Mouse (Mus musculus): ENCODE measurements around the gene Tpp1. TPM values are rescaled to one million over a fixed set of nuclear protein-coding genes. Genes with fewer than 3 reads are reported as not detected.

Tpp1 gene
- polyA plus RNA-seq, 1 experiment from 2014 or later: 30.2 TPM

GRCm38 (mm10) chr7:105767729-105768165 lies 15.7 kb upstream of the Tpp1 start:
- H3K27ac ChIP-seq (ENCODE audit: low read length): no peak overlapping the region
- no peaks in the 10 kb centered on the region for H3K27me3 ChIP-seq (replicated peaks; ENCODE audit: control insufficient read depth, insufficient read depth, low read length)
- peaks cover 60% of the 10 kb centered on the region for H3K36me3 ChIP-seq (ENCODE audit: control insufficient read depth, insufficient read depth)
- peaks cover 29% of the 10 kb centered on the region for H3K4me1 ChIP-seq (replicated peaks; ENCODE audit: control insufficient read depth, insufficient read depth, low read length)
- no peak overlapping the region for H3K4me3 ChIP-seq (replicated peaks; ENCODE audit: low read length)
- peak; percentile 13; the same call in 1 of the 2 replicates for ATAC-seq
- H3K9me3 ChIP-seq (ENCODE audit: control insufficient read depth, low read length): no peaks in the 10 kb centered on the region
- 28% methylated on average over 6 of the region's 6 CpGs for WGBS
- H3K4me2 ChIP-seq (ENCODE audit: low read length): no peak overlapping the region
- H3K9ac ChIP-seq (replicated peaks; ENCODE audit: low read depth, low read length): no peak overlapping the region; the same call in 1 of the 2 replicates

- no peak overlapping the region for H3K9ac ChIP-seq (replicated peaks; ENCODE audit: low read depth, low read length)
- H3K36me3 ChIP-seq (ENCODE audit: control insufficient read depth, insufficient read depth): peaks cover 55% of the 10 kb centered on the region
- H3K9me3 ChIP-seq (ENCODE audit: control insufficient read depth, low read length): no peaks in the 10 kb centered on the region
- 86% methylated on average over 11 of the region's 11 CpGs for WGBS
- peaks cover 15% of the 10 kb centered on the region for H3K4me1 ChIP-seq (replicated peaks; ENCODE audit: control insufficient read depth, insufficient read depth, low read length)
- H3K27me3 ChIP-seq (replicated peaks; ENCODE audit: control insufficient read depth, insufficient read depth, low read length): no peaks in the 10 kb centered on the region
- H3K4me3 ChIP-seq (replicated peaks; ENCODE audit: low read length): no peak overlapping the region
- H3K4me2 ChIP-seq (ENCODE audit: low read length): no peak overlapping the region
- no peak for ATAC-seq
- H3K27ac ChIP-seq (ENCODE audit: low read length): no peak overlapping the region
Observed at GRCm38 (mm10) chr7:105764331-105764730, 12.3 kb upstream of the Tpp1 start.

- 26% methylated on average over 55 of the region's 55 CpGs for WGBS
- peaks cover 71% of the 10 kb centered on the region for H3K36me3 ChIP-seq (ENCODE audit: control insufficient read depth, insufficient read depth)
- no peak overlapping the region for H3K9ac ChIP-seq (replicated peaks; ENCODE audit: low read depth, low read length)
- peaks cover 6% of the 10 kb centered on the region for H3K4me1 ChIP-seq (replicated peaks; ENCODE audit: control insufficient read depth, insufficient read depth, low read length)
- peak; percentile 19; the same call in 1 of the 2 replicates for ATAC-seq
- H3K4me2 ChIP-seq (ENCODE audit: low read length): no peak overlapping the region
- H3K27me3 ChIP-seq (replicated peaks; ENCODE audit: control insufficient read depth, insufficient read depth, low read length): no peaks in the 10 kb centered on the region
- no peak overlapping the region for H3K27ac ChIP-seq (ENCODE audit: low read length)
- H3K4me3 ChIP-seq (replicated peaks; ENCODE audit: low read length): no peak overlapping the region
- no peaks in the 10 kb centered on the region for H3K9me3 ChIP-seq (ENCODE audit: control insufficient read depth, low read length)
Observed at GRCm38 (mm10) chr7:105762517-105763270, 10.7 kb upstream of the Tpp1 start.

GRCm38 (mm10) chr7:105761813-105762484 lies 9.9 kb upstream of the Tpp1 start:
- peak; percentile 10; the same call in 1 of the 2 replicates for ATAC-seq
- H3K4me3 ChIP-seq (replicated peaks; ENCODE audit: low read length): no peak overlapping the region
- no peak overlapping the region for H3K4me2 ChIP-seq (ENCODE audit: low read length)
- no peaks in the 10 kb centered on the region for H3K9me3 ChIP-seq (ENCODE audit: control insufficient read depth, low read length)
- WGBS: 22% methylated on average over 51 of the region's 51 CpGs
- H3K4me1 ChIP-seq (replicated peaks; ENCODE audit: control insufficient read depth, insufficient read depth, low read length): no peaks in the 10 kb centered on the region; the same call in 1 of the 2 replicates
- H3K36me3 ChIP-seq (ENCODE audit: control insufficient read depth, insufficient read depth): peaks cover 78% of the 10 kb centered on the region
- H3K27me3 ChIP-seq (replicated peaks; ENCODE audit: control insufficient read depth, insufficient read depth, low read length): no peaks in the 10 kb centered on the region
- no peak overlapping the region for H3K27ac ChIP-seq (ENCODE audit: low read length)
- no peak overlapping the region for H3K9ac ChIP-seq (replicated peaks; ENCODE audit: low read depth, low read length)

- Histone ChIP-seq H3K9ac (replicated peaks; ENCODE audit: low read depth, low read length) (no peak overlapping the region), H3K4me1 (replicated peaks; ENCODE audit: control insufficient read depth, insufficient read depth, low read length) (peaks cover 10% of the 10 kb centered on the region), H3K9me3 (ENCODE audit: control insufficient read depth, low read length) (no peaks in the 10 kb centered on the region), H3K36me3 (ENCODE audit: control insufficient read depth, insufficient read depth) (peaks cover 53% of the 10 kb centered on the region), H3K4me3 (replicated peaks; ENCODE audit: low read length) (no peak overlapping the region), H3K4me2 (ENCODE audit: low read length) (no peak overlapping the region), H3K27me3 (replicated peaks; ENCODE audit: control insufficient read depth, insufficient read depth, low read length) (no peaks in the 10 kb centered on the region), H3K27ac (ENCODE audit: low read length) (no peak overlapping the region)
- ATAC-seq: no peak
- 93% methylated on average over 10 of the region's 10 CpGs for WGBS
Observed at GRCm38 (mm10) chr7:105753281-105753680, 1.2 kb upstream of the Tpp1 start.

- ATAC-seq: peak; percentile 9
- no peak overlapping the region for H3K9ac ChIP-seq (replicated peaks; ENCODE audit: low read depth, low read length)
- no peak overlapping the region for H3K4me3 ChIP-seq (replicated peaks; ENCODE audit: low read length)
- no peak overlapping the region for H3K4me2 ChIP-seq (ENCODE audit: low read length)
- no peaks in the 10 kb centered on the region for H3K9me3 ChIP-seq (ENCODE audit: control insufficient read depth, low read length)
- H3K4me1 ChIP-seq (replicated peaks; ENCODE audit: control insufficient read depth, insufficient read depth, low read length): peaks cover 10% of the 10 kb centered on the region
- H3K27me3 ChIP-seq (replicated peaks; ENCODE audit: control insufficient read depth, insufficient read depth, low read length): no peaks in the 10 kb centered on the region
- H3K27ac ChIP-seq (ENCODE audit: low read length): no peak overlapping the region
- 90% methylated on average over 2 of the region's 2 CpGs for WGBS
- peaks cover 47% of the 10 kb centered on the region for H3K36me3 ChIP-seq (ENCODE audit: control insufficient read depth, insufficient read depth)
Observed at GRCm38 (mm10) chr7:105752716-105753115, 681 bp upstream of the Tpp1 start.

GRCm38 (mm10) chr7:105747776-105748175 lies 4.3 kb downstream of the Tpp1 start:
- Histone ChIP-seq H3K27me3 (replicated peaks; ENCODE audit: control insufficient read depth, insufficient read depth, low read length) (no peaks in the 10 kb centered on the region), H3K4me3 (replicated peaks; ENCODE audit: low read length) (no peak overlapping the region)

GRCm38 (mm10) chr7:105743926-105744590 lies 8.0 kb downstream of the Tpp1 start, which contains the start of gene Taf10:
Gene Taf10, minus strand, starts transcription at chr7:105744361.
- no peaks in the 10 kb centered on the region for H3K27me3 ChIP-seq (replicated peaks; ENCODE audit: control insufficient read depth, insufficient read depth, low read length)
- peaks cover 8% of the 10 kb centered on the region; the same call in 1 of the 2 replicates for H3K36me3 ChIP-seq (ENCODE audit: control insufficient read depth, insufficient read depth)
- peak within 1 kb of the TSS; percentile 82 for H3K9ac ChIP-seq (replicated peaks; ENCODE audit: low read depth, low read length)
- ATAC-seq: peak; percentile 98
- H3K4me2 ChIP-seq (ENCODE audit: low read length): peak within 1 kb of the TSS; percentile 82
- WGBS: under 1% methylated on average over 63 of the region's 67 CpGs
- H3K4me3 ChIP-seq (replicated peaks; ENCODE audit: low read length): peak within 1 kb of the TSS; percentile 84
- peak within 1 kb of the TSS; percentile 82 for H3K27ac ChIP-seq (ENCODE audit: low read length)
- peaks cover 10% of the 10 kb centered on the region for H3K4me1 ChIP-seq (replicated peaks; ENCODE audit: control insufficient read depth, insufficient read depth, low read length)
- no peaks in the 10 kb centered on the region for H3K9me3 ChIP-seq (ENCODE audit: control insufficient read depth, low read length)

More at GRCm38 (mm10) chr7:105747776-105748175, 4.3 kb downstream of the Tpp1 start:
- peaks cover 6% of the 10 kb centered on the region; the same call in 1 of the 2 replicates for H3K36me3 ChIP-seq (ENCODE audit: control insufficient read depth, insufficient read depth)
- no peak overlapping the region for H3K27ac ChIP-seq (ENCODE audit: low read length)
- peaks cover 20% of the 10 kb centered on the region for H3K4me1 ChIP-seq (replicated peaks; ENCODE audit: control insufficient read depth, insufficient read depth, low read length)
- no peaks in the 10 kb centered on the region for H3K9me3 ChIP-seq (ENCODE audit: control insufficient read depth, low read length)
- ATAC-seq: no peak
- no peak overlapping the region for H3K9ac ChIP-seq (replicated peaks; ENCODE audit: low read depth, low read length)
- 81% methylated on average over 2 of the region's 2 CpGs for WGBS
- H3K4me2 ChIP-seq (ENCODE audit: low read length): no peak overlapping the region
